Mouse (Mus musculus) stomach, postnatal 0 days (tissue): ENCODE measurements around the gene Hspa4l.

Source experiments
- CTCF ChIP-seq: IDR thresholded peaks from 2 replicates; pipeline ENCODE4 v1.5.1; 2016; ENCODE audit warnings: antibody characterized with exemption, low read depth, mild to moderate bottlenecking, moderate library complexity
- EP300 ChIP-seq: optimal IDR thresholded peaks from 2 replicates; pipeline ENCODE3; 2016; ENCODE audit warnings: antibody characterized with exemption

DNA sequence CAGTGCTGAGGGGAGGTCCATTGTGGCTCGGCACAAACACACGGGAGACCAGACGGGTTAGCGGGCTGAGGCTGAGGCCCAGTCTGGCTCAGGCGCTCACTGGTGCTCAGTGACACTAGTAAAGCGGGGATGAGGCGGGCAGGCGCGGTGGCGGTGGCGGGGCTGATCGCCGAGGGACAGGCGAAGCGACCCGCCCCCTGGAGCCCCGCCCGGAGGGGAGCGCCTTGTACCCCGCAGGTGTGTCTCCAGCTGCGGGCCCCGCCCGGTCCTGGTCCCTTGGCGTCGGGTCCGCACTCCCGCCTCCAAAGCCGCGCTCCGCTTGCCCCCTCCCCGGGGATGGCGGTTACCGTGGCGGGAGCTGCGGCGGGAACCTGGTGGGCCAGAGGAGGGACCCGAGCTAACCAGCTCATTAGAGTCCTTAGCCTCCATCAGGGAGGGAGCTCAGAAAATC is 56.1 kb downstream of the Hspa4l start:
- no peak for TF ChIP-seq CTCF
- no peak for TF ChIP-seq EP300
